Mouse (Mus musculus): ENCODE results near the gene Smox.
"Not testable (repeated sequence)": the region's sequence is repeated elsewhere in the genome, so short reads cannot be mapped to it uniquely, and the experiment has no call there.

The Smox gene

DNA sequence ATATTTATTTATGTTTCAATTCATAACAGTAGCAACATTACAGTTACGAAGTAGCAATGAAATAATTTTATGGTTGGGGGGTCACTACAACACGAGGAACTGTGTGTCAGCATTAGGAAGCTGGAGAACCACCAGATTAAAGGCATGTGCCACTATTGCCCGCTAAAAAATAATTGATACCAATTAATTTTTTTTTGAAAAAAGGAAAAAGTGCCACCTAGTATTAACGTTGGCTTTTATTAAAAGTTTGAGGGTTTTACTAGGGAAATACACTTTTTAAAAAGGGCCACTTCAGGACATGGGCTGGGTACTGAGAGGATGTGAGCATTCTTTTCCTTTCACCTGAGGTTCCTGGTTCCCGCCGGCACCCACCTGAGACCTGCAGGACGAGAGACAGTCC lies at the start of gene Smox:
Smox (plus strand) TSS at position 301 of the 400 bp plus-strand sequence.
- no peak for DNase-seq (ENCODE audit: low spot score)

DNA sequence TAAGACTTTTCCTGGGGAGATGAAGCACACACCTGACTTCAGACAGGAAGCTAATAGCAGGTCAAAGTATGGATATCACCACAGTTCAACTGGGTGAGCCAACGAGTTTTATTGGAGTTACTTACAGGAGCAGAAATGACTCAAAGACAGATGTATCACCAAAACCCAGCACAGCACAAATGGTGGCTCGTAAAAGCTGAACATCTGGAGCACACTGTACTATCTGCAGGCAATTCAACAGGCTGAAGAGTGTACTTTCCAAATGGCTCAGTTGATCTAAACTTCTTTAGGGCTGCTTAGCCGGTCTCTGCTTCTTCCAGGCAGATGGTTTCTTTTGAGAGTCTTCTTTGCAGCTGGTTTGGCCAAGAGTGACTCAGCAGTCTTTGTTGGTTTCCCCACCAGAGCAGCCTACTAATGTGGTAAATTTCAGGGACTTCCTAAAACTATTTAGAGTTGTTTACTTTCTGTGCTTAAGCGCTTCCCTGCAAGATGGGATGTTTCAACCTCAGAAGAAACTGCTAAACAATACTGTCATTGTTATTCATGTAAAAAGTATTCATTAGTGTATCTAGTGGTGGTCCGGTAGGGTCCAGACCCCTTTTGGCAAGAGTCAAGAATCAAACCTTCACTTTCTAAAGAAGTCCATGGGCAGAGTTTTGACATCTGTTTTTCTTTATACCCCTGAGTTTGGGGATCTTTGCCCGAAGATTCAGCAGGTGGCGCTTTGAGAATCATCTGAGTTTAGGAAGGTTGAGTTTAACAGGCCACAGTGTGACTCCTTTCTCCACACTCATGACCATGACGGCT lies 48.0 kb upstream of the Smox start:
- DNase-seq (ENCODE audit: low spot score) = no peak

GRCm38 (mm10) chr2:131443891-131444190 lies 47.5 kb upstream of the Smox start:
- no peak for DNase-seq (ENCODE audit: low spot score)

DNA sequence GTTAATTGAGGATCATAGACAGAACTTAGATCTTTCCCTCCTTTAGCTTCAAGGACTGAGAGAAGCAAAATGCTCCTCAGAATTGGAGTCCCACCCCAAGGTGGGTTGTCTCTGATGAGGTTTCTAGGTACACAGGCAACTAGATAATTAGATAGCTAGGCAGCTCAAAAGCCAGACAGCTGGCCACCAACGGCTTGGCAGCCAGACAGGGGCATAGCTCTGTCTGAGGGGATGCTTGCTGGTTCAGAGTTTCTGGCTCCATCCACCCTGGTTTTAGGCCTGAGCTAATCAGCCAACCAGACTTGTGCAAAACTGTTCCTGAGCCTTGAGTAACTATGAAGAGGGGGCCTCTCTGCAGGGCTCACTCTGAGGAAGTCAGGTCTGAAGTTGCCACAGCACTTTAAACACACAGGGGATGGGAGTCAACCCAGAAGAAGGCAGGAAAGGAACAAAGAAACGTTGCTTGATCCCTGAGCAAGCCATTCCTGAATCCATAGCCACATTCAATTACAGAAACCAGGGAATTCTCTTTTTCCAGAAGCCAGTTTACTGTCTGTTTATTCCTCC lies 44.8 kb upstream of the Smox start:
- no peak for DNase-seq (ENCODE audit: low spot score)

DNA sequence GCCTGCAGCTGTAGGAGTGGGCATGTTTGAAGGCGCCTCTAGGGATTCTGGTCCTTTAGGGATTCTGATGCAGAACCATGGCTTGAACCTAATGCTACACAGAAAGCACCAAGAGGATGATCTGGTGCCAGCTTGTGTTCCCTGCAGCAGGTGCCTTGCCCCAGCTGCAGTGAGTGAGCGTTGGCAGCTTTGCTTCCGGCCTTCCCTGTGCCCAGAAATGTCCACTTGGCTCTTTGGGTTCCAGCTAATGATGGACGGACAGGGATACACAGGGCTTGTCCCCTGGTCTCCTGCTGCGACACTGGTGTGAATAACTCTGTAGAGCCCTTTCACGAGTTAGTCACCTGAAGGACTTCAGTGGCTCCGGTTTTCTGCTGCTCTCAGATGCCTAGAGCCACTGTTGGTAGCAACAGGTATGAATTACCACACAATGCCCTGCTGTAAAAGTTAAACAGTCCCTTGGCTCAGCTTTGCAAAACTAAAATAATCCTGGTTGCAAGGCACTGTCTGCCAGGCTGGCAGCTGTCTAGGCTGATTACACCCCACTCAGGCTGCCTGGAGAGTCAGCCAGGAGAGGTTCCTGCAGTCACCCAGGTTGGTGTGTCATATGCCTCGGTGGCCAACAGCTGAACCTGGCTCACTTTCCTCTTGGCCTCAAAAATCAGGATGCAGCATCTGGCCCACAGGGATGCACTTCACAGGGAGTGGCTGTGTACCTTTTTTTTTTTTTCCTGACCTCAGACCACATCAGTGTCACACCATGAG lies 43.5 kb upstream of the Smox start:
- no peak for DNase-seq (ENCODE audit: low spot score)

DNA sequence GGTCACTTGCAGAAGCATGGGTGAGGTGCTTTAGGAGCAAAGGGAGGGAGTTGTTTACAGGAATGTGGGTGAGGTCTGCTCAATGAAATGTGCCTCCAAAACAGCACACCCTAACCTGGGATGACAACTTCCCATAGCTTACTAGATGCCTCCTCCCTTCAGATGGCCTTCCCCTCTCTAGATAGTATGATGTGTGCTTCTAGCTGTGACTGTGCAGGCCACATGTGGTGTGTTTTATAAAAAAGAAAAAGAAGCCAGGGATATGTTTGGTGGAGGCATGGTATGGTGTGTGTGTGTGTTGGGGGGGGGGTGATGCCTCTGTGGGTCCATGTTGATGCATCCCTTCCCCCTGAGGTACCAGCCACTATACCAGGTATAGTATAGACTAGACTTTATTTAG lies 42.9 kb upstream of the Smox start:
- DNase-seq (ENCODE audit: low spot score) = no peak

GRCm38 (mm10) chr2:131449720-131450119 lies 41.6 kb upstream of the Smox start:
- no peak for DNase-seq (ENCODE audit: low spot score)

GRCm38 (mm10) chr2:131450491-131450890 lies 40.8 kb upstream of the Smox start:
- no peak for DNase-seq (ENCODE audit: low spot score)

DNA sequence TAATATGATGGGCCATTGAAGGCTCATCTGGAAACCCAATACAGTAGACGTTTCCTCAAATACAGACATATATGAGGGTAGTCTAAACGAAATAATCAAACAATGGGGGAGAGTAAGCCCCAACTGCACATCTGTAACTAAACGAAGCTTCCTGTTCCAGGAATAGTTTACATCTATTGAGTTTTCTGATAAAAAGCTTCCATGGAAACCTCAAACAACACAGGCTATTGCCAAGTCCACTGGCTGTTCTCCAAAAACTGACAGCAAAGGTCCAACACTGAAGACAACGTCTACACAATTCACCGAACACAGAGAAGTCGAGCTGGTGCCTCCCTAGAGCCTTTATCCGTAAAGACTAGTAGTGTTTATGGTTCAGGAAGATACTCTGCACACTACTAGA lies 33.6 kb upstream of the Smox start:
- no peak for DNase-seq (ENCODE audit: low spot score)

DNA sequence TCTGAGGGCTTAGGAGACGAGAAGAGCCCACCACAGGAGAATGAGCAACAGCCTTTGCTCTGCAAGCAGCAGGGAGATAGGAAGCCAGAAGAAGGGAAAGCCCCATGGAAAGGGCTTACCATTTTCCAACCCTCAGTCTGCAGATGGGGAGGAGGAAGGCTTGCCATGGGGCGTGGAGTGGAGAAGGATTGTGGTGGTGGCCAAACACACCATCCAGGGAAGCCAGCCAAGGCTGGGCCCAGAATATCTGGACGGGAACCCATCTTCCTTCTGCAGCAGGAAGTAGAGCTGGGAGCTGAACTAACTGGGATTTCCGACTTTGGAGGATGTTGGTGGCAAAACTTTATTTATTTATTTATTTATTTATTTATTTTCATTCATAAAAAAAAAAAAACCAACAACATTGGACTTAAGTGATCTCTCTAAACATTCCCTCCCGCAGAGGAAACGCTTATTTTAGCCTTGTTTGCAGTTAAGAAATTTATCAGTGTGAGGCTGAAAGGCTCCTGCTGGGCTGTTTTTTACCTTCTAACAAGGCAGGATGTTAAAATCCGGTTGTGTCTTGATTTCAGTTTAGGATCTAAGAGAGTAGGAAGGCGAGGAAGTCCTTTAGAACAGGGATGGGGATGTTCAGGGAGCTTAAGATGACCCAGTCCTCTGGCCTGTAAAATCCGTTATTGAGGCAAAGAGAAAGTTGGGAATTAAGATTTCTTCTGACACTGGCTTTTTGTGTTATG lies 30.2 kb upstream of the Smox start:
- DNase-seq (ENCODE audit: low spot score) = no peak

GRCm38 (mm10) chr2:131462991-131463390 lies 28.3 kb upstream of the Smox start:
- no peak for DNase-seq (ENCODE audit: low spot score)

- no peak for DNase-seq (ENCODE audit: low spot score)
Measured at GRCm38 (mm10) chr2:131464147-131464546, 27.1 kb upstream of the Smox start.

DNA sequence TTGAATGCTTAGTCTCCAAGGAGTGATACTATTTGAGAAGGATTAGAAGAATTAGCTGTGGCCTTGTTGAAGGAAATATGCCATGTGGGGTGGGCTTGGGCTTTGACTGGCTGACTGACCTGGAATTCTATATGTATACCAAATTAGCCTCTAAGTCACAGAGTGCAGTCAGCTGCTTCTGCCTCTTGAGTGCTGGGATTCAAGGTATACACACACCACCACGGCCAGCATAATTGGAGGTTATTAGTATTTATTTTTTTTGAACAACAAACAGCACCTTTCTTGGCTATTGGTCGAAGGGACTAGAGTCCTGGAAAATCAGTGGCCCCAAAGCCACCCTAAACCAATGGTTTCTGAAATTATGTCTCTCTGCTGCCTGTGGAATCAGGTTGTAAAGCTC lies 24.6 kb upstream of the Smox start:
- no peak for DNase-seq (ENCODE audit: low spot score)

GRCm38 (mm10) chr2:131469916-131470315 lies 21.4 kb upstream of the Smox start:
- DNase-seq (ENCODE audit: low spot score) = no peak

DNA sequence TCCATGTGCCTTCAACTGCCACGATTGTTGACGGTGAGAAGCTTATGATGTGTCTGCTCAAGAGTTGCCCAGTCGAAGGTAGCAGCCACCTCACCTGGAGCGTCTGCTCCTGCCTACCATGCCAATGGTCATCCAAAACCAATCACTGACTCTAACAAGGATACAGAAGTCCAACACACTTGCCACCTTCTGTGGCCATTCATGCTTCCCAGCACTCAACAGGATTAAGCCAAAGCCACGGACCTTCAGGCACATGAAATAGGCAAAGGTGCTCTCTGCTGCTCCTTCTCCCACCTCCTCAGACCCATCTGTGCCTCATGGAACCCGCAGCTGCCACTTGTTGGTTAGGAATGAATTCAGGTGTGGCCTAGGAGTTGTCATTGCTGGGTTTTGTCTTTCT lies 17.5 kb upstream of the Smox start:
- no peak for DNase-seq (ENCODE audit: low spot score)

GRCm38 (mm10) chr2:131477105-131477504 lies 14.2 kb upstream of the Smox start:
- not testable (repeated sequence) for DNase-seq (ENCODE audit: low spot score)

- no peak for DNase-seq (ENCODE audit: low spot score)
Measured at GRCm38 (mm10) chr2:131477917-131478316, 13.4 kb upstream of the Smox start.

GRCm38 (mm10) chr2:131478349-131478748 lies 12.9 kb upstream of the Smox start:
- DNase-seq (ENCODE audit: low spot score) = no peak

- DNase-seq (ENCODE audit: low spot score) = no peak
Measured at GRCm38 (mm10) chr2:131478916-131479315, 12.4 kb upstream of the Smox start.

DNA sequence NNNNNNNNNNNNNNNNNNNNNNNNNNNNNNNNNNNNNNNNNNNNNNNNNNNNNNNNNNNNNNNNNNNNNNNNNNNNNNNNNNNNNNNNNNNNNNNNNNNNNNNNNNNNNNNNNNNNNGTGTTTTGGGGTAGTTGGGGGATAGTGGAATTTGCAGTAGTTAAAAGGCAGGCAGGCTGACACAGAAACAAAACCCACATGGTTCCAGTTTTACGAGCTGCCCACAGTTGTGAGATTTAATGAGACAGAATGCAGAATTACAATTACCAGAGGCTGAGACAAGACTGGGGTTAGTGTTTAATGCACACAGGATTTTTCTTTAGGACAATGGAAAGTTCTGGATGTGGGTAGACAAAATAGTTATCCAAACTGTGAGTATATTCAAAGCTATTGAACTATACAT lies 9.6 kb upstream of the Smox start:
- no peak for DNase-seq (ENCODE audit: low spot score)

DNA sequence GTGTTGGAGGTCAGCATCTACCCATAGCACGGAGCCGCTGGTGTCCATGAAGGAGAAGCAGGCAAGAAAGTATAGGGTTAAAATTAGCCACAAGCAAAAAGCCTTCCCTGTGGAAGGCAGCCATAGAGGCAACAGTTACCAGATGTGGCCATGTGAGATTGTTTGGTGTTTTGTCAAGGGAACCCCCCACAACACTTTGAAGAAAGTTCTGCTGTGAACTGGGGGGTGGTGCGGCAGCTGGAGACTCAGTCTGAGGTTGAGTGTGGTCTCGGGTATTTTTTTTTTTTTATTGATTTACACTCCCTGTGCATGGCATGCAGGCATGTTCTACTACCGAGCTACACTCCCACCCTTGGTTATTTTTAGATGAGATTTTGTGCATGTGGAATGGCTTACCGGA lies 8.8 kb upstream of the Smox start:
- no peak for DNase-seq (ENCODE audit: low spot score)

DNA sequence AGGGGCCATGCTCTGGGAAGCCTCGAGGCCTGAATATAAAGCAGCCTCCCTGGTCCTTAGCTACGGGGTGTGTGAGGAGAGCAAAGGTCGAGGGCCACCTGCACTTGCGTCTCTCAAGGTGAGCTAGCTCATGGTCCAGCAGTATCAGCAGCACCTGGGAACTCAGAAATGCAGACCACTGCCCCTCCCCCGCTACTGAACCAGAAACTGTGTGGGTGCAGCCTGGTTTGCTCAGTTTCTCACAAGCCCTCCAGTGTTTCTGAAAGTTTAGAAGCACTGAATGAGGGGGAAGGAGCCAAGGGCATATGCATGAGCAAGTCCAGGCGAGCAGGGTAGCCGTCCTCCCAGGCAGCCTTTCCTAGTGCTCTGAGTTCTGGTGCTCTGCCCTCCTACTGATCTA lies 7.7 kb upstream of the Smox start:
- no peak for DNase-seq (ENCODE audit: low spot score)

DNA sequence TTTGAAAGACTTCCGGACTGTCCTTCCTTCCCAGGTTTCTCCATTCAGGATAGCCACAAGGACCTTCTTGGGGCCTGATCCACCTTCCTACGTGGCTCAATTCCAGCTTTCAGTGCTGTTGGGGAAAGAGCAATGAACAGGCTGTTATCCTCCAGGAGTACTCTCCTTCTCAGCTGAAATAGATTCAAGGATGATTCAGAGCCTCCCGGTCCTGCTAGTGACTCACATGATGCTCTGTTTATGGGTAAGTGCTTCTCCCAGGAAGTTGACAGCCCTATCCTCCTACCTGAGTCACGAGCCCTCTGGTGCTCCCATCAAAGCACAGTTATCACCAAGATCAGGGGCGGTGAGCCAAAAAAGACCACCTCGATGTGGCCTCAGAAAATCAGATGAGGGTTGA lies 7.1 kb upstream of the Smox start:
- DNase-seq (ENCODE audit: low spot score) = no peak
